Mouse (Mus musculus) left cerebral cortex, postnatal 10 days (tissue): ENCODE measurements around the gene Htr1f. TPM values are rescaled to one million over a fixed set of nuclear protein-coding genes. Genes with fewer than 3 reads are reported as not detected.

Experiments used
- DNase-seq, 2 experiments: peaks; one replicate each; pipeline ENCODE4 v3.0.0; 2021 to 2022; ENCODE audit warnings: low spot score in 2 of 2, mixed read lengths in 1 of 2; ENCODE audit errors: extremely low spot score in 1 of 2
- intact Hi-C: fragments of 180-260 bp; cut with DNase I; formaldehyde crosslinking; loops from one replicate; pipeline ENCODE4 v1.15.1; 2025
- total RNA-seq, 2 experiments: library from RNA; stranded (reverse); gene quantifications; 2 replicates each; pipeline ENCODE4 v1.2.3; 2021

The Htr1f gene
- total RNA-seq, 2 experiments from 2014 or later = 3.9 to 4.0 TPM

GRCm38 (mm10) chr16:64987049-64987448, 118.6 kb downstream of the Htr1f start:
- intact Hi-C loops = no loop called here

GRCm38 (mm10) chr16:64974636-64975035, 131.0 kb downstream of the Htr1f start:
- intact Hi-C loops = no loop called here
- no peak for DNase-seq

More at GRCm38 (mm10) chr16:64987049-64987448, 118.6 kb downstream of the Htr1f start:
- DNase-seq = no peak

DNA sequence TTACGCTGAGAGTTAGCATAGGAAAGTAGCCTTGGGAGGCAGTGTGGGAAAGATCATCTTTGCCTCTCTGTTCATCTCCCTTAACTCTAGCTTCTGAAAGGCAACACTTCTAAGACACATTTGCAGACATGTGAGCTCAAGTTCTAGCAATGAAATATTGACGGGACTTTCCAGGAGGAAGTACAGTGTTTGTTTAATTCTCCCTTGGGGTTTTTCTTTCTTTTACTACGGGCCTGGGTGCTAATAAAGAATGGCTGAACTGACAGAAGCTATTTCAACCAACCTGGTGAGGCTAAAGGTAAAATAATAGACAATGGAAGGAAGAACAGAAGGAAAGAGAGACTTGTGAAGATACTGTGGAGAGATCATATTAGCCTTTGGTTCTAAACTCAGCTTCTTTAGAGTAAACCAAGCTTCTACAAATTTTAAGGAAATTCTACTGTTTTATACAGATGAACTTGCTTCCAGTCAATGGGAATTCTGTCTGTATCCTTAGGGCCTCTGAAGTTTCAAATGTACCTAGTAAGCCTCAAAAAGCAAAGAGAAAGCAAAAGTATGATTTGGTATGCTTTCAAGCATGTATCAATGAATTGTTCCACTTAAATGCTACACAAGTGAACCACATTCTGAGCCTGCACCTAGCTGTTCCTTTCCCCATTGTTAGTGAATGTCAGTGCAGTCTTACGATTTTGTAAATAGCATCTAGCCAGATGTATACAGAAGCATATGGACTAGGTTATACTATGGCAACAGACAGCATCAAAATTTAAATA, 131.9 kb downstream of the Htr1f start:
- intact Hi-C loops = no loop called here
- DNase-seq = no peak

GRCm38 (mm10) chr16:64961690-64962089, 144.0 kb downstream of the Htr1f start:
- intact Hi-C loops = no loop called here
- DNase-seq = no peak

DNA sequence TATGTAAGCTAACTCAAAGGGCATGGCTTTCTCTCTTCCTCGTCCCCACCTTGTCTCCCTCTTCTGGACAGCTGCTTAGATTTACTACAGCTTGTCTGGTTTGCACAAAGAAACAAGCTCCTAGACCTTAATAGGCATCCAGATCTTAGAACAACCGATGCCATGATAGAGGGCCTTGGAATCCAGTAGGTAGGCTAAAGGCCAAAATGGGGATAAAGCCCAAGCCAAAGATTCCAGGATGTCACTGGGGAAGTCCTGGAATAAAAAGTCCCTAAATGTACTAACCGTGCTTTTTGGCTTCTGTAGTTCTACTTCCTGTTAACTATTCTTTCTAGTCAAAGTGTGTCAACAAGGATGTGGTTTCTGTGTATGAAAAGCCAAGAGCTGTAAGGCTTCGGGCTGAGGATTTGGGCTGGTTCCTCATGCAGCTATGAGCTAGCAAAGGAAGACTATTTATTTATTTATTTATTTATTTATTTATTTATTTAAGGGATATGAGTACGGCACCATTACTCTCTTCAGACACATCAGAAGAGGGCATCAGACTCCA, 163.9 kb downstream of the Htr1f start:
- intact Hi-C loops = no loop called here
- DNase-seq = no peak

DNA sequence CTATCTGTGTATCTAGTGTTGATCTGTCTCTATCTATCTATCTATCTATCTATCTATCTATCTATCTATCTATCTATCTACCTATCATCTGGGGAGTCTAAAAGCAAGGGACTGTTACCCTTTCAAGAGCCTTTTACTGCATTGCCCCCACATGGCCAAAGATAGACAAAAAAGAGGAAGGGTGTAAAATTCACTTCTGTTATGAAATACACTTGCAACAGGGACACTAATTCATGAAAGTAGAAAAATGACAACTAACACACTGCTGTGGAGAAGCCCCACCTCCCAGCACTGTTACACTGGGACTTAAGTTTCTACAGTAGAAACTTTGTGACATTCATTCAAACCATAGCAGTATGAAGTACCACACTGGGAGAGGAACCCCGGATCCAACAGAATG, 170.9 kb downstream of the Htr1f start:
- DNase-seq = no peak
- intact Hi-C loops = no loop called here

- intact Hi-C loops = no loop called here
Measured at GRCm38 (mm10) chr16:64934011-64934410, 171.6 kb downstream of the Htr1f start.

DNA sequence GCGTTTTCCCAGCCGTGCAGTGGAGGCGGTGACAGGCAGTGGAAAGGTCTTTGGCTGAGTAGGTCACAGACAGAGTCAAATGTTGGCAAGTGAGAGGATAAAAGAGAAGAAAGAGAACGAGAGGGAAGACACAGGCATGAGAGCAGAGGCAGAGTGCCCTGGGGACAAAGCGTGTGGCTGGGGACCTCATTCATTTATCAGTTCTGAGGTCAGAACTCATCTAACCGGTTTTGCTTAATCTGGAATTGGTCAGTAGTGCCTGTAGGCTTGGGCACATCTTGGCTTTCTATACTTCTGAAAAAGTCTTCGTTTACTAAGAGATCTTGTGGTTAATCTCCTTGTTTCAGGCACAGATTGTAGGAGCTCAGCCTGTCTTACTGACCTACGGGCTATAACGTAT, 182.2 kb downstream of the Htr1f start:
- no peak for DNase-seq
- intact Hi-C loops = no loop called here

More at GRCm38 (mm10) chr16:64934011-64934410, 171.6 kb downstream of the Htr1f start:
- DNase-seq = no peak

GRCm38 (mm10) chr16:64908747-64909146, 196.9 kb downstream of the Htr1f start:
- intact Hi-C loops = loop anchor here (5.0 to 10.0 kb wide), 3 partner anchors 564 to 1106 kb away; no protein-coding TSS in a partner anchor

DNA sequence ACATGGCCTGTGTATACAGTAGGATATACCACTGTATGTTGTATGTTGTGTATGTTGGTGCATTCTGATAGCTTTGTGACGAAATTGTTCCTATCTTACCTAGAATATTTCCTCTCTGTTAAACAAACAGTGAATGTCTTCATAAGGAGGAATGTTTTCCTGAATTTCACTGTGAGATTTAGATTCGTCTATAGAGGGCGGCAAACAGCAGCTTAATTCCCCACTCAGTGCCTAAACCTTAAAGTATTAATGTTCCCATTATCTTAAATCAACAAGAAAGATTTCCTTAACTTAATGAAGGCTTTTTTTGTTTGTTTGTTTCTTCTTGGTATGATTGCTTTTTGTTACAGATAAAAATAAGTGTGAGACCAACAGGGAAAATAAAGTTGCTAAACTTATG, 198.5 kb downstream of the Htr1f start:
- intact Hi-C loops = loop anchor here (5.0 to 10.0 kb wide), 3 partner anchors 565 to 1108 kb away; no protein-coding TSS in a partner anchor
- DNase-seq = peak in 1 of 2 experiments; percentile 10

More at GRCm38 (mm10) chr16:64908747-64909146, 196.9 kb downstream of the Htr1f start:
- DNase-seq = no peak

DNA sequence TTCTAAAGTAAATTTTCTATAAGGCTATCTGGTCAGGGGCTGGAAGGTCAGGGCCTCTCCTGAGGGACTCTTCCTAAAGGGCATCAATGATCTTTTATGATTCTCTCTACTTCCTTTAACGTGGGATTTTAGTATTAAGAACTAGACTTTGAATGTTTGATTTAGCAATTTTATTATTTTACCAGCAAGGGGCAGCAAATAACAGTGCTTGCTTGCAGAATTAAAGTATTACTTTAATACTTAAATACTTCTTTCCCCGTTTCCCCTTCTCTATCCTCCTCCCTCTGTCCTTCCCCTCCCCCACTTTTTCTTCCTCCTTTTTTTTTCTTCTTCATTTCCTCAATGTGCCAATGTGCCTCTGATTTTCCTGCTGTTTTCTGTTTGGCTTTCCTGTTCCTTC, 202.3 kb downstream of the Htr1f start:
- DNase-seq = no peak
- intact Hi-C loops = loop anchor here (5.0 to 10.0 kb wide), 3 partner anchors 594 to 1111 kb away; no protein-coding TSS in a partner anchor

DNA sequence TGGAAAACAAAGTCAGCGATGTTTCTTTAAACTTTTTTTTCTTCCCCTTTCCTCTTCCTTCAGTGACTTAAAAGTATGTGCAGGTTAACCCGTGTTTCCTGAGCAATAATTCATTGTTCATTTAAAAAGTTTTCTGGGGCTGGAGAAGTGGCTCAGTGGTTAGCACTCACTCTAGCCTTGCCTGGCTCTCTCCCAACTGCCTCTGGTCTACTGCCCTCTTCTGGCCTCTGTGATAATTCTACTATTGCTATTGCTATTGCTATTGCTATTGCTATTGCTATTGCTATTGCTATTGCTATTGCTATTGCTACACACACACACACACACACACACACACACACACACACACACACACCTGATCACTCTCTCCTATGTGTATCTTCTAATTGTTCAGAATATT, 206.6 kb downstream of the Htr1f start:
- no peak for DNase-seq
- intact Hi-C loops = no loop called here

- intact Hi-C loops = no loop called here
- DNase-seq = no peak
Measured at GRCm38 (mm10) chr16:64889496-64889895, 216.2 kb downstream of the Htr1f start.

DNA sequence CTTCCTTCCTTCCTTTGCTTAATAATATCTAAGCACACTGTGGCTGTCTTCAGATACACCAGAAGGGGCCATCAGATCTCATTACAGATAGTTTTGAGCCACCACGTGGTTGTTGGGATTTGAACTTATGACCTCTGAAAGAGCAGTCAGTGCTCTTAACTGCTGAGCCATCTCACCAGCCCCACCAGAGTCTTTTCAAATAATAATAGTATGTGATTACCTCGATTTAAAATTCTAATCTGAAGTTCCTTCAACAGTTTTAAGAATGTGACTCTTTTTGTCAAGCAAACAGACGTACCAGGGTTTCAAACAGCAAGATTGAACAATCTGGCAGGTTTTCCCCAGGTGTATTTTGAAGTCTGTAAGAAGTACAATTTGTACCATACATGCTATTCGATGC, 220.1 kb downstream of the Htr1f start:
- DNase-seq = no peak
- intact Hi-C loops = no loop called here

DNA sequence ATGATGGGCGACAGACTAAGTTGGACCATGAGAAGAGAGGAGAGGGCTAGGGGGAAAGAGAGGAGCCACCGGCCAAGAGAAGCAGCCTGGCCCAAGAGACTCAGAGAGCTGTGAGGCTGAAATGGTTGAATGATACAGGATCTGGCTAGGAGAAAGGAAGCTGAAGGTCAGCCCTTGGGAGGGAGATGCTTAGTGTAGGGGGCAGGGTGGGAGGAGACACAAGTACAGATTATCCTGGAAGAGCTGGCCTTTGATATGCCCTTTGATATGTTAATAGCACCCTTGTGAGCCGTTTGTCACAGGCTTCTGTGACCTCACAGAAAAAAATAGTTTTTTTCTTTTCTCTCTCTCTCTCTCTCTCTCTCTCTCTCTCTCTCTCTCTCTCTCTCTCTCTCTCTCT, 220.5 kb downstream of the Htr1f start:
- intact Hi-C loops = no loop called here
- DNase-seq = no peak

DNA sequence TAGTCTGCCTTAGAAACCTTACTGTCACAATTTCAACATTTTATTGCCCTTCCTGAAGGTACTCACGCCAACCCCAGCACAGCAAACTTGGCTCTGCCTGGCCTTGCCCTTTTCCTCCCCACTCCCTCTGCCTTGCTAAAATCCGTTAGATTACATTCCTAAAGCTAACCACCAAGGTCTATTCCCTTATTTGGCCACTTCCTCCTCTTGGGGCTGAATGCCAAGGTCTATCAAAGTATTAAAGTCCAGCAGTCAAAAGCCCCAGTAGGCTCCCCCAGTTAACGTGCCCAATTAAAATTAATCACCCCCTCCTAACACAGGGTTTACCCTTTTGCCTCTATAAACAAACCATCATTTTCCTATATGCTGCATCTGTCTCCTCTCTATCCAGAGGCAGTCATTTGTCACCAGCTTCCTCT, 221.2 kb downstream of the Htr1f start:
- DNase-seq = no peak
- intact Hi-C loops = no loop called here

- intact Hi-C loops = no loop called here
- no peak for DNase-seq
Measured at GRCm38 (mm10) chr16:64883896-64884295, 221.8 kb downstream of the Htr1f start.

- intact Hi-C loops = no loop called here
- DNase-seq = no peak
Measured at GRCm38 (mm10) chr16:64881442-64881841, 224.2 kb downstream of the Htr1f start.

GRCm38 (mm10) chr16:64880986-64881385, 224.7 kb downstream of the Htr1f start:
- no peak for DNase-seq
- intact Hi-C loops = no loop called here

DNA sequence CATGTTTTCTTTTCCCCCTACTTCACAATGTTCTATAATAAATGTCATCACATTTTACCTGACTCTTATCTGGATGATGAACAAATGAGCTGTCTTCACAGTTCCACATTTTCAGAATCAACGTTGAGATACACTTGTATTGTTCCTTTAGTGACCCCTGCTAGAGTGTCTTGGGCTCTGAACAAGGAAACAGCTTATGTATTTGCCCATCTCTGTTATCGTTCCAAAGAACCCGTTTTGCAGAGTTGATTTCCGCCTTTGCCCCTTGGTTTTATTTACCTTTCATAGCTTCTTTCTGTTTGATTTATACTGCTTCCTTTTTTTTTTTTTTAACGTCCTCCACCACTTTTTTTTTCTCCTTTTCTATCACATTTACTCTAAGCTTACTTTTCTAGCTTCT, 225.9 kb downstream of the Htr1f start:
- intact Hi-C loops = no loop called here
- DNase-seq = no peak
